Mouse (Mus musculus) layer of hippocampus, adult 9-11 months (tissue): ENCODE measurements around the gene Kctd5.
"Not testable (repeated sequence)": the region's sequence is repeated elsewhere in the genome, so short reads cannot be mapped to it uniquely, and the experiment has no call there.

Experiments
- DNase-seq: peaks from one replicate; pipeline ENCODE4 v3.0.0; 2022

The Kctd5 gene

DNA sequence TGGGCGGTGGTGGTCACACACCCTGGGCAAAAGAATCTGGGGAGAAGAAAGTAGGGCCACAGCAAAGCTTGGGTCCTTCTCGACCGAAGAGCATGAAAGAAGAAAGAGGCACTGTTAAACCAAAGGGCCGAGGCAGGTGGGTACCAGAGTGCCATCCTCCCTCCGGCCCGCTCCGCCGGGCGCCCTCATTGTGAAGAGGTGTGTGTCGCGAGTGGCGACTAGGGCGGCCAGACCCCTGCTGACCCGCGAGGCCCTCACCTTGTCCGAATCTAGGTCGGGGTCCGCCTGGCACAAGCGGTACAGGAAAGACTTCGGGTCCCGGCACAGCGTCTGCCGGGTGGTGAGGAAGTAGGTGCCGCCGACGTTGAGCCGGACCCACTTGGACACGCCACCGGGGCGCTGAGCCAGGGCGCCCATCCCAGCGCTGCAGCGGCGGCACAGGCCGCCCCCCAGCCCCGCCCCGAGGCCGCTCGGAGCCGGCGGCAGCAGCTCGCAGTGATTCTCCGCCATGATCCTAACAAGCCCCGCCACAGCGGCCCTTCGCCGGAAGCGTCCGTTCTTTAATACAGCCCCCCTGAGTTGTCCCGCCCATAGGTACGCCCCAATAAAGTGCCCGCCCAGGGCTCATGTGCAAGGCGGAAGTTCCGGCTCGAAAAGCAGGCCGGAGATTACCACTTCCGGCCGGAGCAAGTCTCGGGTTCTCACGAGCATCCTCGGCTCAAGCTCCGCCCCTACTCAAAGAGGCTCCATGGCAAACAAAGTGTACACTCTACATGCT is at the start of gene Kctd5:
Gene Kctd5, minus strand, starts transcription at position 567 of the 778 bp plus-strand sequence.
- peak; percentile 95 for DNase-seq

DNA sequence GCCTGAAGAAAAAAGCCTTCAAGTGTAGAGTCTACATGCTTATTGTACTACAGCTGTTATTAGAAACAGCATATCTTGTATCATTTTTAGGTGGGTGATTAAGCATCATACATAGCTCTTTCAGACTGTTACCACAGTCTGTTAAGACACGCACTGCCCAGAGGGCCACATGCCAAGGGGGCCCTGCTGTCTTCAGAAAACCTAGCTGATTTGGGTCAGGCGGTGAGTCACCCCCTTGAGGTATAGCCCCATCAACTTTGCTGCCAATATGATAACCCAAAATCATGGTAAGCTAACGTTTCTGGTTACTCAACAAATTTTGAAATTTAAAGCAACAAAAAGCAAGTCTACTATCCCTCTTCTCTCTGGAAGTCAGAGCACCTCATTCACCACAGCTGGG is 46.2 kb upstream of the Kctd5 start:
- DNase-seq = no peak

DNA sequence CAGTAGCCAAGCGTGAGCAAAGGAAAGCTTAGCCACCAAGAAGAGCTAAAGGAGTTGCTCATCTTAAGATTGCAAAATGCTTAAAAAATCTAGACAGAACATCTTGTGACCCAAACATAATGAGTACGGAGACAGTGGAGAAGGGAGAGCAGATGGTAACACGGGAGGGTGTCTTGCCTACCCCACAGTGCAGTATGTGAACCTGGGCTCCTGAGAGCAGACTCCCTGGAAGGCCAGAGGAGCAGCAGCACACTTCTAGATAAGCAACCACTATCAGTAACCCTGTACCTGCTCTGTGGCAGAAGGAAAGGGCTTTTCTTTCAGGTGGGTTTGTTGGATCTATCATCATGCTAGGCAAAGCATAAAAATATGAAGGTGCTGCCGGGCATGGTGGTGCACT is 39.7 kb upstream of the Kctd5 start:
- DNase-seq = no peak

DNA sequence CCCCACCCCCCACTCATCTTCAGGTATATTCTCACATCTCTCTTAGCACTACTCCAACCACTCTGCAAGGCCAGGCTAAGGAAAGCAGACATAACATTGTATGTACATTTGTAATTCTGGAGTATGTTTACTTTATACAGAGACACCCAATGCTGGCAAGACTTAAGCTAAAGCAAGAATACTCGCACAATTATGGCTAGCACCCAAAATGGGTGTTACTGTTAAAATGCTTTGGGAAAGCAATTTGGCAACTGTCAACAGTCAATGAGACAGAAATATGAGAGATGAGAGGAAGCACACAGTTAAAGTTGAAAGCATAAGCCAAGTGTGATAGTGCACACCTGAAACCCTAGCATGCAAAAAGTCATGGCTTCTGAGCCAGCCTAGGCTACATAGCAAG is 38.0 kb upstream of the Kctd5 start:
- DNase-seq = no peak

DNA sequence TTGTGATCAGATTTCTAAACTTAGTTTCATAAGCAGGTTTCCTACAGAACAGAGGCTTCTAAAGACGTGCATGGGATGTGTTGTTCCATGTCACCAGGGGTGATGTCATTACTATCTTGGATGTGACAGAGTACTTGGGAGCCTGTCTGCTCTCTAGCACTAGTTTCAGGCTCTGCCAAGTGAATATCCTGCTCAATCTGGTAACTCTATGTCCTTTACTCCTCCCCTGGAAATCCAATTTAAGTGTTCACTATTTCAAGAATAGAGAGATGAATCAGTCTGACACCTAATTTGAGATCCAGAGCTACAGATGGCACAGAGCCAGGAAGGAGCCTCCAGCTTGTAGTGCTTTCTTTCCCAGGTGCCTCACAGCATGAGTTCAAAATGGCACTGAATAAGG is 35.6 kb upstream of the Kctd5 start:
- DNase-seq = peak; percentile 16

DNA sequence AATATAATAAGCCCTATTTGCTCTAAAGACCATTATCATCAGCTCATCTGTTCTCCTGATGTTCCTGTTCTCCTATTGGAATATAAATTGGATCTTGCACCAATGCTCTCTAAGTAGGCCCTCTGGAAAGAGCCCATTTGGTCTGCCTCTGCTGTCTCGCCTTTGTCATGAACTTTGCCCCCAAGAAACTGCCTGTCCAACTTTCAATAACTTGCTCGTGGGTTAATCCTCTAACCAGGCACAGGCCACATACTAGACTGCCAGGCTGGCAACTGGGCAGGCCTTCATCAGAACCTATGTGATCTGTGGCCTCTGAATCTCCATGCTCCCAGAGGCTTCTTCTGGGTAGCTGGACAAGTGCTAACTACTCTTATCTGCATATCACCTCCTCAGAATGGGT is 31.8 kb upstream of the Kctd5 start:
- no peak for DNase-seq

- DNase-seq = no peak
Observed at GRCm38 (mm10) chr17:24098354-24098753, 25.1 kb upstream of the Kctd5 start.

- no peak for DNase-seq
Observed at GRCm38 (mm10) chr17:24090575-24090974, 17.3 kb upstream of the Kctd5 start.

- not testable (repeated sequence) for DNase-seq
Observed at GRCm38 (mm10) chr17:24086399-24086798, 13.1 kb upstream of the Kctd5 start.

GRCm38 (mm10) chr17:24084593-24084992 is 11.3 kb upstream of the Kctd5 start:
- DNase-seq = no peak

DNA sequence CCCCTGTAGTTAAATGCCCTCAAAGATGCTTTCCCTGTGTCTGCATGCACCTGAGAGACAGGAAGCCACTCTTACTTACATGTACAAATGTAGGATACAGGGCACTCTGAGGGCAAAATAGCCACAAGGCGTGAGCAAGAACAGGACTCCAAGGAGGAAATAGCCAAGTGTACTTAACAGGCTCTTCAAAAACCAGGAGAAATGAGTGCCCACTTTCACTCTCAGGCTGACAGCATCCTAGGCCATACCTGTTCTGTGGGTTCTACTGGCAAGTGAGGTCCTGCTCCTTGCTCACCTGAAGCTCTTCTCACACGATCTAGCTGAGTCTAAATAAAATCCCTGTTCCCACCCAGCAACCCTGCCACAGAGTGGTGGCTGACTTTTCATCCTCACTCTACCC is 3.8 kb upstream of the Kctd5 start:
- no peak for DNase-seq

- DNase-seq = no peak
Observed at GRCm38 (mm10) chr17:24069531-24069930, 3.8 kb downstream of the Kctd5 start.

DNA sequence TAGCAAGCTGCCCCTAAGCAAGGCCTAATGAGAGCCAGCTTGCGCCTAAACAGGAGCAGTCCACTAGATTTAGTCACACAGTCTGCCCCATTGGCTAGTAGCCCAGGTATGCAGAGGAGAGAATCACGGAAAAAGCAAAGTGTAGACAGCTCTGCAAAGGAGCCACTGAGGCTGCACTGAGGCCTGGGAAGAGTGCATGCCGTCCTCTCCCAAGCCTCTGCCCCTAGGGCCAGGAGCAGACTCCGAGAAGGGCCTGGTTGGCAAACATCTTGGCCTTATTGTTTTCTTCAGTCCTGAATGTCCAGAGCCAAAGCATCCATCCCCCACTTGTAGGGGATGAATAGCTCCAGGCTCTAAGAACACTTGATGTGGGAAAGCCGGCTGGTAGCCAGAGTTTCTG is 5.0 kb downstream of the Kctd5 start:
- DNase-seq = peak; percentile 53

DNA sequence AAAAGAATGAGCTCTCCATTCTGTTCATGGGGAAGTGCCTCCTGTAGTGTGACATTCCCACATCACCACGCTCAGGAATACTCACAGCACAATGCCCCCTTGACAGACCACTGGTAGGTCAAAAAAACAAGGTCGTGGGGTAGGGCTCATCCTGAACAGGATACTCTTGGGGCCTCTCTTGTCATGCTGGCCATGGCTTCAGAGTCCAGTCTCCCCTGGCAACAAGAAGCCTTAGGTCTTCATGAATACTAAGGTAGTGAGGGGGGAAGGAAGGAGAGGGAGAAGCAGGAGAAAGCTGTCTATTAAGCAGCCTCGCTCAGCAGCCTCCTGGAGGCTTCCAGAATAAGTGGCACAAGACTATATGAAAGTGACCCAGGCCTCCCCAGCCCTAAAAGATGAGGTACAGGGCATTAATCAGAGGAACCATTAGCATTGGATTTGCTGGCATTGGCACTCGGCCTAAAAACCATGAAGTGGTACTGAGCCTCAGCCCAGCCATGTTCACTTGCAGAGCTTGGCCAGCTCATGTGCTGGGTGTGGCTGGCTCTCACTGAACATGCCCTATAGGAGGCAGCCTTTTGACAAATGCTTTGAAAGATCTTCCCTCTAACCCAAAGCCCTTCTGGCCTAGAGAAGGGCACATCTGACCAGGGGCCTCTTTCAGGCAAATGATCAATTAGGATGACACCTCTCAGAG is 10.7 kb downstream of the Kctd5 start:
- no peak for DNase-seq

GRCm38 (mm10) chr17:24057730-24058245 is 15.5 kb downstream of the Kctd5 start:
- DNase-seq = no peak

DNA sequence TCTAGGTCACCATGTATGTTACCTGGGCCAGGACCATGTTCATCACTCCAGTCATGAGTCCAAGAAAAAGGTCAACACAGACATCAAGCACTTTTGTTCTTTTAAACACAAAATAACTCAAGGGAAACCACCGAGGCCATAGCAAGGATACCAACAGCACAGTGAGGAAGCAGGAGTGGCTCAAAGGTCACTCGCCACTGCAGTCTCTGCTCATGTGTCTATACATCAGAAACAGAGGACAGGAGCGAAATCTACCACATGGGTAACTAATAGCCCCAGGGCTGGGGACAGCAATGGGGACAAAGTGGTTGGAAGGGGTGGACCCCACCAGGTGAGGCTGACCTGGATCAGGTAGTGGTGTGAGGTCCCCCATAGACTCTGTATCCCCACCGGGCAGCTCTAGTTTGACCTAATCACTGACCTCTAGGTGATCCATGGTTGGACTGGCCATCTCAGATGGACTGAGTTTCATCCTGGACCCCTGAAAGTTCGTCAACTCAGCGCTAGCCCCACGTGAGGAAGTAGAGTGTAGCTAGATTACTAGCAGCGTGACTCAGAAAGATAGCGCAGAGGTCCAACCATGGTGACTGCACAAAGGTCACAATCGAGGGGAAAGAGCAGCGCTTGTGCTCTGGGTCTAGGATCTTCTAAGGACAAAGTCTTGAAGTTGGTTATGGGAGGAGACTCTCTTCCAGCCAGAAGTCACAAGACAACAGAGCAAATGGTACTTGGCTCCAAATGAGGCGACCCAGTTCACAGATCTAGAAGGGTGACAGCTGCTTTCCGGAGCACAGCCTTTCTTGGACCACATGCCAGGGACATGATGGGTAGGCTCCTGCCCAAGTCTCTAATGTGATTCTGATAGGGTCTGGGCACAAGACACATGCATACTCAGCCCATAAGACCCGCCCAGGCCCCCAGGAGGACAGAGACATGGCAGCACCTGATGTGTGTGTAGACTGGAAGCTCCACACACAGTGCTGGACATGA is 16.4 kb downstream of the Kctd5 start:
- DNase-seq = no peak

- DNase-seq = no peak
Observed at GRCm38 (mm10) chr17:24049008-24049407, 24.3 kb downstream of the Kctd5 start.

DNA sequence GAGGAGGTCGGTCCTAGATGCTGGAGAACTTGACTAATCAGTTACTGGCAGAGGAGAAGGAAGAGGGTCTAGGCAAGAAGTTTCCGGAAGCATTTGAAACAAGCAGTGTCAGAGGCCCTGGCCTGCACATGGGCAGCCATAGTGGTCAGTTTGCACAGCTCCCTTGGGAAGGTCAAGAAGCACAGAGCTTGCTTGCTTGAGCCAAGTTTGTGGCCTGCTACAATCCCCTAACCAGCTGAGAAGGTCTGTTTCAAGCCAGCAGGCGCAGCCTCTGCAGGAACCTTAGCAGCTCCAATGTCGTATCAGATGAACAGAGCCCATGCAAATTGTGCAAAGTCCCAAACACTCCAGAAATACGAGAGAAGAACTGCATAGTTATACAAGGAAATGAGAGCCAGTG is 25.2 kb downstream of the Kctd5 start:
- DNase-seq = no peak

DNA sequence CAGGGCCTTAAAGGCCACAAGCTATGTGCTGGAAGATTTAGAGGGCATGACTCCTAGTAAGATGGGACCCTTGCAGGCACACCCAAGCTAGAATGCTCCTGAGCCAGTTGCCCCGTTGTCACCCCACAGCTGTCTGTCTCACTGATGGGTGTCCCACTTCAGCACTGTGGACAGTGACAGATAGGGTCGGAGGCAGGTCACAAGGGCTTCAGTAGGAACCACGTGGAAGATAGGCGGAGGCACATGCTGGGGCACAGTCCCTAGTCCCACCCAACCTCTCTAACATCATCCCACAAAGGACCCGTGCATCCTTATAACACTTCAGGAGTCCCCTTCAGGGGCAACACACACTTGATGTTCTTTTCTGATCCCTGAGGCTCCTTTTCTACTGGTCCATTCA is 27.3 kb downstream of the Kctd5 start:
- no peak for DNase-seq

GRCm38 (mm10) chr17:24045608-24046007 is 27.7 kb downstream of the Kctd5 start:
- DNase-seq = no peak

- no peak for DNase-seq
Observed at GRCm38 (mm10) chr17:24044482-24044881, 28.8 kb downstream of the Kctd5 start.

GRCm38 (mm10) chr17:24037844-24038243 is 35.4 kb downstream of the Kctd5 start, which contains the start of gene Prss27:
Prss27 (plus strand) TSS chr17:24038144.
- DNase-seq = no peak

GRCm38 (mm10) chr17:24037360-24037759 is 35.9 kb downstream of the Kctd5 start:
- no peak for DNase-seq
